Mouse (Mus musculus) lung, embryonic 15.5 days (tissue): ENCODE results near the gene Tsfm. TPM values are rescaled to one million over a fixed set of nuclear protein-coding genes. Genes with fewer than 3 reads are reported as not detected.
"Not testable (repeated sequence)": the region's sequence is repeated elsewhere in the genome, so short reads cannot be mapped to it uniquely, and the experiment has no call there.

ENCODE experiments used
- ATAC-seq: fragments of 200-750 bp; cut with Nextera tagmentation; 2 replicates; pipeline ENCODE4 v1.8.0; 2017; ENCODE audit warnings: moderate number of reproducible peaks, borderline replicate concordance; ENCODE audit not compliant: low FRiP score, low TSS enrichment; ENCODE audit errors: extremely low read depth
- H3K27ac ChIP-seq: fragments of 300-500 bp; sonication (generic); 2 replicates; pipeline ENCODE4 v1.5.1; 2015; ENCODE audit warnings: moderate library complexity, mild to moderate bottlenecking, inconsistent platforms
- H3K27me3 ChIP-seq: fragments of 300-500 bp; sonication (generic); 2 replicates; pipeline ENCODE4 v1.6.1; 2015; ENCODE audit warnings: inconsistent platforms
- H3K36me3 ChIP-seq: fragments of 300-500 bp; sonication (generic); 2 replicates; pipeline ENCODE4 v1.6.1; 2015; ENCODE audit warnings: inconsistent platforms
- H3K4me1 ChIP-seq: fragments of 300-500 bp; sonication (generic); 2 replicates; pipeline ENCODE4 v1.6.1; 2015; ENCODE audit warnings: inconsistent platforms
- H3K4me2 ChIP-seq: fragments of 300-500 bp; sonication (generic); 2 replicates; pipeline ENCODE4 v1.6.1; 2015; ENCODE audit warnings: inconsistent platforms, mild to moderate bottlenecking, moderate library complexity
- H3K4me3 ChIP-seq: fragments of 300-500 bp; sonication (generic); 2 replicates; pipeline ENCODE4 v1.5.1; 2015; ENCODE audit warnings: mild to moderate bottlenecking, inconsistent platforms
- H3K9ac ChIP-seq: fragments of 300-500 bp; sonication (generic); 2 replicates; pipeline ENCODE4 v1.6.1; 2015; ENCODE audit warnings: inconsistent platforms
- H3K9me3 ChIP-seq: fragments of 300-500 bp; sonication (generic); 2 replicates; pipeline ENCODE4 v1.6.1; 2016; ENCODE audit warnings: inconsistent platforms
- WGBS: fragments of 180-500 bp; shearing (Covaris S2); methylation state at CpG from one replicate; pipeline ENCODE4 v1.1.7; 2015; 5-methylcytosine and 5-hydroxymethylcytosine counted together
- polyA plus RNA-seq: library from polyadenylated mRNA; unstranded; fragments of >200 nt; fragmentation: Nextera tagmentation; extraction: Ambion mirVana; gene quantifications from 2 replicates; pipeline ENCODE4 v1.2.1, GENCODE M21; 2015

Tsfm gene
- polyA plus RNA-seq, 1 experiment from 2014 or later: 73.2 TPM

DNA sequence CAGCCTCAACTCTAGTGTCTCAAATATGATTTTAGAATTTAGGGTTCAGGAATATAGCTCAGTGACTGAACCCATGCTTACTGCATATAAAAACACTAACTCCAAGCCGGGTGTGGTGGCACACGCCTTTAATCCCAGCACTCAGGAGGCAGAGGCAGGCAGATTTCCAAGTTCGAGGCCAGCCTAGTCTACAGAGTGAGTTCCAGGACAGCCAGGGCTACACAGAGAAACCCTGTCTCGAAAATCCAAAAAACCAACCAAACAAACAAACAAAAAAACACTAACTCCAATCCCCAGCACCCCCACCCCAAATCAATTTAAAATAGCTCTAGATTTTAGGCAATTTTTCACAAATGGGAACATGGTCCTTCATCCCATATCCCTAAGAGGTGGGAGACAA, 31.5 kb upstream of the Tsfm start:
- not testable (repeated sequence) for H3K9ac ChIP-seq, H3K27ac ChIP-seq, ATAC-seq, H3K4me3 ChIP-seq, H3K4me2 ChIP-seq, H3K9me3 ChIP-seq
- WGBS: 82% methylated on average over 4 of the region's 4 CpGs
- peaks cover 30% of the 10 kb centered on the region; the same call in 1 of the 2 replicates for H3K4me1 ChIP-seq
- peaks cover 31% of the 10 kb centered on the region for H3K27me3 ChIP-seq
- peaks cover 28% of the 10 kb centered on the region for H3K36me3 ChIP-seq

DNA sequence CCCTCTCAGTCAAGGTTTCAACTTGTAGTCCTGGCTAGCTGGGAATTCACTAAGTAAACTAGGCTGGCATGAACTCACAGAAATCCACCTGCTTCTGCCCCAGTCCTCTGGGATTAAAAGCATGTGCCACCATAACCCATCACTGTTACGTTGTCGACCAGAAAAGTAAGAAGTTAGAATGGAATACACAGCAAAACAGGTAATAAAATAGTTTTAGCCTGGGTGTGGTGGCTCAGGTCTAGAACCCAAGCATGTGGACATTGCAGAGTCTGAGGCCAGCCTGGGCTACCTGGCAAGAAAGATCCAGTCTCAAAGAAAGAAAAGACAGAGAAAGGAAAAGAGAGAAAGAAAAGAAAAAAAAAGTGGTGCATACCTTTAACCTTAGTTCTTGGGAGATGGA, 30.9 kb upstream of the Tsfm start:
- WGBS: 70% methylated on average over 2 of the region's 2 CpGs
- H3K27ac ChIP-seq: no peak overlapping the region
- peaks cover 31% of the 10 kb centered on the region for H3K27me3 ChIP-seq
- no peak overlapping the region for H3K9ac ChIP-seq
- H3K36me3 ChIP-seq: peaks cover 24% of the 10 kb centered on the region
- H3K4me1 ChIP-seq: peaks cover 30% of the 10 kb centered on the region; the same call in 1 of the 2 replicates
- H3K4me2 ChIP-seq: no peak overlapping the region
- H3K9me3 ChIP-seq: no peaks in the 10 kb centered on the region
- no peak for ATAC-seq
- H3K4me3 ChIP-seq: no peak overlapping the region

DNA sequence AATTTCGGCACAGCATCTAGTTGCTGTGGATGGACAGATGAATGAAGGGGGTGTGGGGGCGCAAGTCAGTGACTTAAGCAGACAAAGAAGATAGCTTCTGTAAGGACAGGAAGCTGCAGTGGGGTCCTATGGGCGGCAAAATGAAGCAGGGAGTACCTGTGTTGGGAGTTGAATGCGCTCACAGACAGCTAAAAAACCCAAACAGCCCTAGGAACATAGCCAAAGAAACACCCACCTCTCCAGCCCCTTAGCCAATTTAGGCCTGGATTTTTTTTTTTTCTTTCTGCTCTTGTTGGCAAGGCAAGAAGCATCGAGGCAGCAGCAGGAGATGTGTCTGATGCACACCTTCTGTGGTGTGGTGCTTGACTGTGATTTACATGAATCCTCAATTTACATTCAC, 30.4 kb upstream of the Tsfm start:
- H3K9me3 ChIP-seq: no peaks in the 10 kb centered on the region
- H3K4me3 ChIP-seq: no peak overlapping the region
- ATAC-seq: no peak
- no peak overlapping the region for H3K27ac ChIP-seq
- peaks cover 30% of the 10 kb centered on the region; the same call in 1 of the 2 replicates for H3K4me1 ChIP-seq
- no peak overlapping the region for H3K9ac ChIP-seq
- WGBS: 44% methylated on average over 5 of the region's 5 CpGs
- H3K27me3 ChIP-seq: peaks cover 31% of the 10 kb centered on the region
- peaks cover 24% of the 10 kb centered on the region for H3K36me3 ChIP-seq
- H3K4me2 ChIP-seq: no peak overlapping the region

DNA sequence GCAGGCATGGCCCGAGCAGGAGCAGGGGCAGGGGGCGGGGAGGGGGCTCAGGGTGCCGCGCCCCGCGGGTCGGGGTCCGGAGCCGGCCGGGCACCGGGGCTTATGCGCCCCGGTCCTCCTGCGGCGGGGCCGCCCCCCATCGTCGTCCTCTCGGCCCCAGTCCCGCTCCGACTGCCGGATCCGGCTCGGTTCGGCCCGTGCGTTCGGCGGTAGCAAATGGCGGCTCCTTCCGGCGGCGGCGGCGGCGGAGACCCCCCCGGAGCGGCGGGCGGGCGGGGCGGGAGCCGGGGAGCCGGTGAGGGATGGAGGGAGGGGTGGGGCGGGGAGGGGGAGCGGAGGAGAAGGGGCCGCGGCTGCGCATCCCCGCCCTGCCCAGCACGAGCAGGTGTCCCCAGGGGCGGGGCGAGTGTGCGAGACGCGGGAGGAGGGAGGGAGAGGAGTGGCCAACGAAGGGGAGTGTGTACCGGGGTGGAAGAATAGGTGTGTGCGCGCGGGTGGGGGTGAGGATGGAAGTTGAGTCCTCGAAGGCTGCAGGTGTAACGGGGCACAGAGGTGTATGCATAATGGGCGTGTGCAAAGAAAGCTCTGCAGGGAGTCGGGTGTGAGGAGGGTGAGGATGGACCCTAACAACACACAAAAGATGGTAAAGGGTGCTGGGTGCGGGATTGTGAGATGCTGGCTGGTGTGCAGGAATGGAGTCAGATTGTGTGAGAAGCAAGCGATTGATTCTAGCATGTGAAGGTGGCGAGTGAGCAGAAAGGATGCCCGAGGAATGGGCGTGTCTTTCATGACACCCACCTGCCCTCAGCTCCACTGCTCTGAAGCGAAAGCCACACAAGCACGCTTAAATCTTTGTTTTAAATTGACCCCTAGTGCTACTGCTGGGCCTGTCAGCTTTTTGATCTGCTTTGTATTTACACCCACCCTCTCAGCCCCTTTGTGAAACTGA, 29.6 kb upstream of the Tsfm start, which contains the start of gene March9:
Gene March9 (minus strand): TSS at position 217 of the 949 bp plus-strand sequence.
- 0 out of 2 replicates have a peak, but pooled peaks have one; percentile 24 for ATAC-seq
- Histone ChIP-seq H3K36me3 (peaks cover 21% of the 10 kb centered on the region), H3K27me3 (peaks cover 31% of the 10 kb centered on the region), H3K4me3 (peak within 1 kb of the TSS; percentile 72), H3K27ac (peak within 1 kb of the TSS; percentile 27), H3K9ac (peak within 1 kb of the TSS; percentile 68), H3K4me2 (peak within 1 kb of the TSS; percentile 98), H3K9me3 (no peaks in the 10 kb centered on the region), H3K4me1 (peaks cover 29% of the 10 kb centered on the region; the same call in 1 of the 2 replicates)
- under 1% methylated on average over 51 of the region's 72 CpGs for WGBS

DNA sequence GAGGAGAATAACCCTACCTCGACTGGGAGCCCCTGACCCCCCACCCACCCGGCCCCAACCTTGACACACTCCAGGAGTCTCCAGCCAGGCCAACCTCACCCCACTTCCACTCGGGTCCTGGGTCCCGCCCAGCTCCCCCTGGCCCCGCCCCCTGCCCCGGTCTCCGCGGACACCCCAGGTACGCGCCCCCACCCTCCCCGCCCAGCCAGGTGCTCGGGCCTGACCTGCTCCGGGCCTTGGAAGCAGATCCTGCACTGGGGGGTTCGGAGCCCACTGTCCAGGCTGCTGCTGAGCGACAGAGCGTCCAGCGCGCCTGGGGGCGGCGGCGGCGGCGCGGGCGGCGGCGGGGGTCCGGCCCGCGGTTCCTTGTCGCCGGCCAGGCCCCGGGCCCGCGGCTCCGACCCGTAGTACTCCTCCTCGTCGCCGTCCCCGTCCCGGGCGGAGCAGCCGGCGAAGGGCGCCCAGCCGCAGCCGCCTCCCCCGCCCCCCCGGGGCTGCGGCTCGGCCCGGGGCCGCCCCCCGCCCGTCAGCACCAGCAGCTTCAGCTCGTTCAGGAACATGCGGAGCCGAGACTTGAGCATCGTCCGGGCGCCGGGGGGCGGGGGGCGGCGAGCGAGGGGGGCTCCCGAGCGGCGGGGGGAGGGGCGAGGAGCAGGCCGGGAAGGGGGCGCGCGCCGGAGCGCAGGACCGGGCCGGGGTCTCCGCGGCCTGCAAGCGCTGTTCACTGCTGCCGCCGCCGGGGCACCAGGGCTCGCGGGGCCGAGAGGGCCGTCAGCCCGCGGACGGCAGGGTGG, 28.7 kb upstream of the Tsfm start:
- peaks cover 31% of the 10 kb centered on the region for H3K27me3 ChIP-seq
- WGBS: under 1% methylated on average over 59 of the region's 92 CpGs
- peak overlapping the region; percentile 98 for H3K4me2 ChIP-seq
- peak overlapping the region; percentile 27 for H3K27ac ChIP-seq
- H3K36me3 ChIP-seq: peaks cover 16% of the 10 kb centered on the region
- H3K4me1 ChIP-seq: peaks cover 23% of the 10 kb centered on the region; the same call in 1 of the 2 replicates
- ATAC-seq: no peak
- H3K9me3 ChIP-seq: no peaks in the 10 kb centered on the region
- H3K4me3 ChIP-seq: peak overlapping the region; percentile 72
- peak overlapping the region; percentile 68 for H3K9ac ChIP-seq

DNA sequence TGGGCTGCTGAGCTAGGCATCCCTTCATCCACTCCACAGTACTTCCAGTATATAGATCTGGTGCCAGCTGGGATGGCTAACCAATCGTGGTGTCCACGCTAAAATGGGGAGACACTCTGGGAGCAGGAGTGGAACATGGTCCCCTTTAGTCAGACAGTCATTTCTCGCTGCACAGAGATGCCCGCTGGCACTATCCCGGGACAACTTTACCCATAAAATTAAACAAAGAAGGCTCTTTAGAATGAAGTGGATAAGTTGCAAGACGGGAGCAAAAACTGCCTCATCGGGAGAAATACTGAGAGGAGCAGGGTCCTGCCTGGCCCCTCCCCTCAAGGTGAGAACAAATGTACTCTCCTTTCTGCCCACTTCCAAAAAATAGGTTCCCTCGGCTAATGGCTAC, 28.1 kb upstream of the Tsfm start:
- WGBS: 11% methylated on average over 8 of the region's 8 CpGs

DNA sequence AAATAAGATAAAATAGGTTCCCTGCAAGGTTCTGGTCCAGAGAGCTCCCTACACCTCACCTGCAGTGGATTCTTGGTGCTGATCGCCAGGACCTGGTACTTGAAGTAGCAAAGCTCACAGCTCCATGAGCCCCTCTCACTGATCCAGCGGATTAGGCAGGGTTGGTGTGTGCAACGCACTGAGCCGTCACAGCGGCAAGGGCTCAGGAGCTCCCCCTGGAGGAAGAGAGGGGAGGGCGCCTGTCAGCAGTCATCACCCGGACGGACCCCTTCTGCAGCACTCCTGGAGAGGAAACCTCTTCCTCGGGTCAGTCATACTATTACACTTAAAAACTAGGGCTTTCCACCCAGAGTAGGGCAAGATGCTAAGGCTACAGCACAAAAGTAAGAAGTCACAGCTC, 27.5 kb upstream of the Tsfm start:
- 1% methylated on average over 9 of the region's 9 CpGs for WGBS
- ATAC-seq: no peak
- Histone ChIP-seq H3K4me3 (peak overlapping the region; percentile 72), H3K4me2 (peak overlapping the region; percentile 98), H3K4me1 (peaks cover 23% of the 10 kb centered on the region; the same call in 1 of the 2 replicates), H3K27me3 (peaks cover 31% of the 10 kb centered on the region), H3K27ac (no peak overlapping the region), H3K9me3 (no peaks in the 10 kb centered on the region), H3K9ac (no peak overlapping the region), H3K36me3 (peaks cover 16% of the 10 kb centered on the region)

More for the DNA sequence above, 28.1 kb upstream of the Tsfm start:
- Histone ChIP-seq H3K27me3 (peaks cover 31% of the 10 kb centered on the region), H3K4me1 (peaks cover 23% of the 10 kb centered on the region; the same call in 1 of the 2 replicates), H3K9ac (peak overlapping the region; percentile 68; the same call in 1 of the 2 replicates), H3K27ac (no peak overlapping the region), H3K9me3 (no peaks in the 10 kb centered on the region), H3K4me2 (peak overlapping the region; percentile 98), H3K36me3 (peaks cover 16% of the 10 kb centered on the region), H3K4me3 (peak overlapping the region; percentile 72)
- no peak for ATAC-seq

DNA sequence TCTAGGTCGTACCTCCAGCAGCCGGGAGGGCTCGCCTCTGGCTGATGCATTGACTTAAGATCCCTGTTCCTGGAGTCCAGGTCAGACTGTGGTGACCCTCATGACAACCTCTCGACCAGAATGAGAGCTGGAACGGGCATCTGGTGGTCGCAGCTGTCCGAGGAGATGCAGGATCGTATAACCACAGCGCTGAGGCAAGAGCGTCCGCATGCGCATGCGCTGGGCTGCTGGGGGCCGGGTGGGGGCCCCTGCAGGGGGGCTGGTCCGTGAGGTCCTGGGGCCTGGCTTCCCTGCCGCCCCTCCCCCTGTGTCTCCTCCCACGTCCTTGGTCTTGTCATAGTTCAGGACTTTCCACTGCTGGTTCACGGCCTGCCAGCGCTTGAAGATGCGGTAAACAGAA, 25.9 kb upstream of the Tsfm start:
- Histone ChIP-seq H3K9me3 (no peaks in the 10 kb centered on the region), H3K4me2 (no peak overlapping the region), H3K4me3 (no peak overlapping the region), H3K36me3 (peaks cover 16% of the 10 kb centered on the region), H3K27ac (no peak overlapping the region), H3K9ac (no peak overlapping the region), H3K27me3 (peaks cover 35% of the 10 kb centered on the region), H3K4me1 (peaks cover 20% of the 10 kb centered on the region; the same call in 1 of the 2 replicates)
- no peak for ATAC-seq
- 83% methylated on average over 20 of the region's 20 CpGs for WGBS

DNA sequence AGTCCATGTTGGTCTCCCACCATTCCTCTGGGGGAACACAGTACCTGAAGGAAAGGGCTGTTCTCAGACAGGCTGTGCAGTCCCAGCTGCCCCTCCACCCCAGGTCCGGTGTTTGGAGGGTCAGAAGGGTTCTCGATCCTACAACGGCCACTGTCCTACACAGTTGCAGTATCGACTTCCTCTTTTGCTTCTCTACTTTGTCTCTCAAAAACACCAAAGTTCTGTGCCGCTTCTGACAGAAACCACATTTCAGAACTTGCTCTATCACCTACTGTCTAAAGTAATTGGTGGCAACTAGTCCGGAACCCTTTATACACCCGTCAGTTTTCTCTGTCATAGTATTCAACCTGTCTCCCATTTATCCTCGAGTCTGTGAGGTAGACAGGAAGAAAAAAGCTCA, 24.8 kb upstream of the Tsfm start:
- H3K27ac ChIP-seq: no peak overlapping the region
- no peak overlapping the region for H3K9ac ChIP-seq
- peaks cover 16% of the 10 kb centered on the region for H3K36me3 ChIP-seq
- no peaks in the 10 kb centered on the region for H3K9me3 ChIP-seq
- peaks cover 16% of the 10 kb centered on the region; the same call in 1 of the 2 replicates for H3K4me1 ChIP-seq
- 85% methylated on average over 8 of the region's 8 CpGs for WGBS
- H3K4me3 ChIP-seq: no peak overlapping the region
- peaks cover 35% of the 10 kb centered on the region for H3K27me3 ChIP-seq
- H3K4me2 ChIP-seq: no peak overlapping the region
- no peak for ATAC-seq

DNA sequence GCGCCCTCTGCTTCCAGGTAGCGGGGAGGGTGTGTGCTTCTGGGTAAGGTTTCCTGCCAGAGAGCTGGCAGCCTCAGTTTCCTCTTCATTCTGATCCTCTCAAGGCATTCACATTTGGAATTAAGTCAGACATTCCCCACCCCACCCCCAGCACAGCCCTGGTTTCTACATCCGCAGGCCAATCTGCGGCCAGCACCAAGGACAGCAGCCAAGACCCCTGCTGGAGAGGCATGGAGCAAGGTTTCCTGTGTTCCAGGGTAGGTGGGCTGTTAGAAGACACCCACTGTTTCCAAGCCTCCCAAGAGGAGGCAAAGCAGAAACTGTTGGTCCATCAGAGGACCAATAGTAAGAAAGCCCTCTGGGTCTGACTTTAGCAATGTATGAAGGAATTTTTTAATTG, 24.0 kb upstream of the Tsfm start:
- H3K4me3 ChIP-seq: no peak overlapping the region
- H3K36me3 ChIP-seq: peaks cover 16% of the 10 kb centered on the region
- no peak overlapping the region for H3K4me2 ChIP-seq
- no peak for ATAC-seq
- H3K27ac ChIP-seq: no peak overlapping the region
- H3K9me3 ChIP-seq: no peaks in the 10 kb centered on the region
- 63% methylated on average over 4 of the region's 4 CpGs for WGBS
- H3K9ac ChIP-seq: no peak overlapping the region
- peaks cover 35% of the 10 kb centered on the region for H3K27me3 ChIP-seq
- H3K4me1 ChIP-seq: peaks cover 17% of the 10 kb centered on the region

DNA sequence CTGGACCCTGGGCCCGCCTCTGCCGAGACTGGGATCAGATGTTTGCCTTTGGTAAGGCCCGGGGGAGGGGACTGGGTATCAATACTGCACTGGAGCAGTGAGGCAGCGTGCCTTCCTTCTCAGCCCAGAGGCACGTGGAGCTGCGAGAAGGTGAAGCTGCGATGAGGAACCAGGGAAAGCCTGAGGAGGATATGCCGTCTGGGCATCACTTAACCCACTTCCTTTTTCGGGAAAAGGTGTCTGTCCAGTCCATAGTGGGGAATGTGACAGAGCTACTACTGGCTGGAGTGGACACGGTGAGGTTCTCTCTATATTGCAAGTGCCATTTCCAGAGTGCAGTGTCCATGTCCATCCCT, 19.5 kb upstream of the Tsfm start:
- Histone ChIP-seq H3K27ac (no peak overlapping the region), H3K27me3 (peaks cover 54% of the 10 kb centered on the region), H3K4me1 (peaks cover 17% of the 10 kb centered on the region), H3K36me3 (peaks cover 2% of the 10 kb centered on the region; the same call in 1 of the 2 replicates), H3K4me3 (no peak overlapping the region), H3K9ac (no peak overlapping the region), H3K4me2 (no peak overlapping the region), H3K9me3 (no peaks in the 10 kb centered on the region)
- ATAC-seq: 0 out of 2 replicates have a peak, but pooled peaks have one; percentile 4
- WGBS: 15% methylated on average over 10 of the region's 10 CpGs
